Mouse (Mus musculus): Measurements from ENCODE around the gene Pkig.
A peak's percentile ranks its signal among the peaks of the same experiment; 100 is the strongest.
"Not testable (repeated sequence)": the region's sequence is repeated elsewhere in the genome, so short reads cannot be mapped to it uniquely, and the experiment has no call there.

The Pkig gene

DNA sequence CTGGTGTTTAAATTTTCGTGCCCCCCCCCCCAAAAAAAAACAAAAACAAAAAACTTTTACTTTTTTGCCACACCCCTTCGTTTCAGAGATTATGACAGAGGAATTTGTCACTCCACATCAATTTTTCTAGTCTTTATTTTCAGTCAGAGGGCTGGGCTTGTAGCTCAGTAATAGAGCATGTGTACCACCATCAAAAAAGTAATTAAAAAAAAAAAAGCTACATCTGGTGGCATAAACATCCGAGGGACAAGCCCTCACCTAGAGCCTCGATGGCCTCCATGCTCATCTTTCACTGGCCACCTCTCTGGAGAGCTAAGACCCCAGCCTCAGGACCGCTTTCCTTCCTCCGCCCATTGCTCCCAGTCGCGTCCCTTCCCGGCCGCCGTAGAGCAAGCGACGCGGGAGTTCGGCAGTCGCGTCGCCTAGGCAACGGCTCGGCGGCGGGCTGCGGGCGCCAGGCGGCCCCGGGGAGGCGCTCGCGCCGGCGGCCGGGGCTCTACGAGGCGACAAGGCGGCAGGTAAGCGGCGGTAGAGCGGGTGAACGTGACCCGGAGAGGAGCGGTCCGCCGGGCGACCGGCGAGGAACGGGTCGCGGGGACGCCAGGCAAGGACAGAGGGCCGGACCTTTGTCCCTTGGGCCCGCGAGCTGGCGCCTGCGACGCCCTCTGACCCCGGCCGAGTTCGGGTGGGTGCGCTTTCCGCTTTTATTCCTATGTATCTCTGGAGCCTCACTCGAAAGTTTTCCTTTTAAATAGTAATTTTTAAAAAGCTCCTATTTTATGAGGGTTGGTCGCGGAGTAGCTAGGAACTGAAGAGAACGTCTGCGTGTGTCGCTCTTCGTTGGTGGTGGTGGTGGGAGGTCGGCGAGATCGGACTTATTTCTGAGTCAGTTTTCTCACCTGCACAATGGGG, at the start of gene Pkig:
Gene Pkig (plus strand): TSS at position 412 of the 912 bp plus-strand sequence.
- peak; percentile 90 for DNase-seq (ENCODE audit: low spot score)

DNA sequence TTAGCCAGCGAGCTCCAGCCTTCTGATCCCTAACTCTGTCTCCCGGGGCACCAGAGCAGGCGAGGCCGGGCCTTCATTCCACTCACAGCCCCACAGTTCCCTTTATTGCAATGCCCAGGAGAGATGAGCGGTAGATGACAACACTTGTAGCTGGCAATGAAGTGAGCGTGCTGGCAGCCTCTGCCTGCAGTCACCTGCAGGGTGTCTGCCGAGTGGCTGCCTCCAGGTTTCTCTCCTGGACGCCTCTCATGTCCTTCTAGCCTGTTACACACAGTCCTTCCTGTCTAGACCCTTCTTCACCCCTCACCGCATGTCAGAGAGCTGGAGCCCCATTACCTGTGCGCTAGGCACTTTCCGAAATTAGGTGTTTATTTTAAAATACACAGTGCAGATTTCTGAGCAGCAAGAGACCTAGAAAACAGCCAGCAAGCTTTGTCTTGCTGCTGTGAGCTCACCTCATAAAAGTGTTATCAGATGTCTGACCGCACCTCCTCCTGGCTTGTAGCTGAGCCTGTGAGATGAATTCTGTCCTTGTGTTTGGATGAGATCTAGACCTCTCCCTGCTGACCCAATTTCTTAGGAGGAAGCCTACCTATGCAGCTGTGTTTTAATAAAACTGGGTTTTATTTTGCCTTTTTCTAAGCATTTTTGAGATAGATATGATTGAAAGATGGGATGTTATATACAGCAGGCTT, 48.8 kb upstream of the Pkig start:
- no peak for DNase-seq (ENCODE audit: low spot score)

DNA sequence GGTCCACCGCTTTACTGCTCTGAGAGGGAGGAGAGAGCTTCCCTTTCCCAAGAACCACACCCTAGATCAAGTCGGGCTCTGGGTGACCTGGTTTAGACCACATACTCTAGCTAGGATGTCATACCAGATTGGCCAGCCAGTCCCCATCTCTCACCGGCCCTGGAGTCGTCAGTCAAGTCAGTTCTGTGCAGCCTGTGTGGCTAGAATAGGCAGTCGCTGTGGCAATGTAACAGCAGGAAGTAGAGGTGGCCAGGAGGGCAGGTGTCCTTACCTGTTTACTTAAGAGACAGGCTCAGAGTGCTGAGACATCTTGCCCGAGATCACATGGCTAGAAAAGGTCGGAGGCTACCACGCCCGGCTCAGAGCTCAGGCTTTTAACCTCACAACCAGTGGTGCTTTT, 47.0 kb upstream of the Pkig start:
- DNase-seq (ENCODE audit: low spot score): no peak

DNA sequence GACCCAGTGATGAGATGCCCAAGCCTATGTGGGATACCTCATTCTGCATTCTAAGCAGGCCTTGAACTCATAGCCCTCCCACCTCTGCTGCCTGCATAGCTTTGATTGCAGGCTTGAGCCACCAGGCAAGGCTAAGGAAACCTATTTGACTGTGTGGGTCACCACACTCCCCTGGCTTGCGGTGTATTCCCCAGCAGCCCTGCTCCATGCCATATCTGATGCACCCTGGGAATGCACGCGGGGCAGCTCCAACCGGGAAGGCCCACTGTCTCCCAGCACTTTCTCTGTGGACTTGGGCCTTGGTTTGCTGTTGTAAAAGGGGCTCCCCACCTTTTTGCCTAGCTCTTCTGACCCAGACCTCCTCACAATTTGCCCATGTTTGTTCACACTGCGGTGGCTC, 45.0 kb upstream of the Pkig start:
- no peak for DNase-seq (ENCODE audit: low spot score)

DNA sequence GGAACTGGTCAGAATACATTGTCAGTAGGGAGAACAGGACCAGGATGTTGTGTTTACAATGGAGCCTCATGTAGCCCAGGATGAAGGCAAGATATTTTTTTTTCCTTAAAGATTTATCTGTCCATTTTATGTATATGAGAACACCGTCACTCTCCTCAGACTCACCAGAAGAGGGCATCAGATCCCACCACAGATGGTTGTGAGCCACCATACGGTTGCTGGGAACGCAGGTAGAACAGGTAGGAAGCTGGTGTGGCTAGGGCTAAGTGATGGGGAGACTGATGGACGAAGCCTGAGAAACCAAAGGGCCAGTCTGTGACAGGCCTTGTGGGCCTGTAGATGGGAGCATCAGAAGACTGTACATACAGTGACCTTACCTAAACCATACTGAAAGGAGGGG, 44.2 kb upstream of the Pkig start:
- DNase-seq (ENCODE audit: low spot score): no peak

DNA sequence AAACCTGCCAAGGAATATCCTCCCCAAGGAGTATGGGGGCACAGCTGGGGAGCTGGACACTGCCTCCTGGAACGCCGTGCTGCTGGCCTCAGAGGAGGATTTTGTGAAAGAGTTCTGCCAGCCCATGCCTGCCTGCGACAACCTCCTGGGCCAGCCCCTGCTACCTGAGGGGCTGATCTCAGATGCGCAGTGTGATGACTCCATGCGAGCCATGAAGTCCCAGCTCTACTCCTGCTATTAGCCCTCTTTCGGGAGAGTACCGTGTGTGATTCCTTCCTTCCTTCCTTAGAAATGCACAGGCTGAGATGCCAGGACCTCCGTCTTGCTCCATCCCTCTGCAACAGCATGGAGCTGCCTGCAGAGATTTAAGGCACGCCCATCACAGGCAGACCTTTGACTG, 42.8 kb upstream of the Pkig start:
- no peak for DNase-seq (ENCODE audit: low spot score)

DNA sequence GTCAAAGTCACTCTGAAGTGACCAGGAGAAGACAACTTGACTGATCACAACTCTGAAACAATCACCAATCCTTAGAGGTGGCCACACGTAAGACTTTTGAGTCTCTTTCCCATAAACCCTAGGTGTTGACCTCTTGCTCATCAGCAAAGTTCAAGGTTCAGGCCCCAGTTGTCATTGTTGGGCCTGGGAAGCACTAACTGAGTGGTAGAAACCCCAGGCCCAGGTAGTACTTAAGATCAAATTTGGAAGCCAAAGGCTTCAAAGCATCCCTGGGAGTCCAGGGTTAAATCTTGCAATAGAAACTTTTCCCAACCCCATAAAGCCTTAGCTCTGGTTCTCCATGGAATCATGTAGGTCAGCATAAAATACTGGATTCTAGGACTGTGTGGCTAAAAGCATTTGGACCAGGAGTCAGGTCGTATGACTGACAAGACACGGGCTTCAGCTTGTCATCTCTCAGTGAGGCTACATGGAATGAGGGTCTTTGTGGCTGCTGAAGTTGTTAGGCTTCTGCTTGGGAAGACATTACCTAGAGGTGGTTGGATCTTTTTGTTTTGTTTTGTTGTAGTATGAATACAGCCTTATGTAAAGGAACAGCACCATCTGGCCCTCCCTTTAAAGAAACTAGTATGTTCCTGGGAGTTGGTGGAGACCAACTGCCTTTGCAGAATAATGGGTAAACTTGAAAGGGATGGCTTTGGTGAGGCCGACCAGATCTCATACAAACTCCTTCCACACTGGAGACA, 42.1 kb upstream of the Pkig start:
- no peak for DNase-seq (ENCODE audit: low spot score)

DNA sequence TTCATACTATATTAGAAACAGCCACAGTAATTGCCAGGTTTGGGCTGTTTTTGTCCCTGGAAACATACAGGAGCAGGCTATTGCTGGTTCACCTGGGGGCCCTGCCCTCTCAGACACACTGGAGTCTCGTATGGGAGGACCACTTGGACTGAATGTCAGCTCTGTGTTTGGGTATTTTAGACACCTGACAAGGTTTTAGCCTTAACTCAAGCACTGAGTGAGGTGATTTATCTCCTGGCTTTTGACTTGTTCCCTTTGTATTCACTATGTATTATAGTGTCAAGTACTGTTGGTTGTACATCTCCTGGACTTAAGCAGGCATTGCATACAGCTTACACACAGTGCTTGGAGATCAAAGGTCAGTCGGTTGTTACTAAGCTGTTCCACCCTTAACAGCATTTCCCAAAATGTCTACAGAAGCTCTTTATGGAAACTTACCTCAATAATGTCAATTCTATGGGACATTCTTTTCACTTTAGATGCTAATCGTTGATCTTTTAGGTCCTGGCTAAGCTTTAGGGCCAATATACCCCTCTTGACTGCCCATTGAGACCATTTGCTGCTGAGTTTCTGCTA, 41.4 kb upstream of the Pkig start:
- no peak for DNase-seq (ENCODE audit: low spot score)

DNA sequence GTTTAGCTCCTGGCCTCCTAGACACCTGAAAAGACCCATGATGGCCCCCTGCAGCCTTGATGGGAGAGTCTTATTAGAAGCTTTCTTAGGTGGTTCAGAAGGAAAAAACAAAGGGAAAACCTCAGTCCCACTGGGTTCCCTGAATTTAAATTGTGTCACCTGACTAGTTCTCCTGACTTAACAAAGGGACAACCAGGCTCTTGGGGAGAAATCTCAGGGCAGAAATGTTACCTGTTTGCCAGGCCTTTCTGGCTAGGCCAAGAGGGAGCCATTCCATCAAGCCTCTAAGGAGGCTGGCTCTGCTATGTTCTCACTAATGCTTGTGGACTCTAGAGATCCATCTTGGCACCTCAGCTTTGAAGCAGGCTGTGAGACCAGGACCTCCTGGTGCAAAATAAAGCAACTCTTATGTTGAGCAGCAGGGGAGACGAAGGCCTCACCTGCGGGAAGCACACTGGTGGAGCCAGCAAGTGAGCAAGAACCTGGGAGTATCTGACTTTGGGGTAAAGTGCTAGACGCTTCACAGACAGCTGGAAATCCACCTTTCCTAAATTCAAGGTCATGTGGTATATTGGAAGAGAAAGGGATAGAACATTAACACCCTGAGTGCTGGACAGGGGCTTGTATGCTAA, 40.8 kb upstream of the Pkig start:
- no peak for DNase-seq (ENCODE audit: low spot score)

DNA sequence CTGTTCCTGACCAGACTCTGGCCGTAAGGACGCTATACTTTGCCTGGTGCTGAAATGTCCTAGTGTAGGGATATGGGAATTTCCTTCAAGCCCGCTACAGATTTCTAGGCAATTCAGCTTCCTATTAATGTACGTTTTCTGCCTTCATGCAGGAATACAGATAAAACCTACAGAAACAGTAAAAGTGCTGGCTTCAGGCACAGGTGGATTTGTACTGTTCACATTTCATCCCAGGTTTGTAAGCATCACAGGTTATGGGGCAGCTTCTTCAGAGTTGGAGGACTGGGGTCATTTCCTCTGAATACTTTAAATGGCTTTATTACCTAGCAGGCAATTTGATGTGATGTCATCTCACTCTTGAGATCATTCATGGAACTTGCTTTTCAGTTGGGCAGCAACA, 40.3 kb upstream of the Pkig start:
- no peak for DNase-seq (ENCODE audit: low spot score)

DNA sequence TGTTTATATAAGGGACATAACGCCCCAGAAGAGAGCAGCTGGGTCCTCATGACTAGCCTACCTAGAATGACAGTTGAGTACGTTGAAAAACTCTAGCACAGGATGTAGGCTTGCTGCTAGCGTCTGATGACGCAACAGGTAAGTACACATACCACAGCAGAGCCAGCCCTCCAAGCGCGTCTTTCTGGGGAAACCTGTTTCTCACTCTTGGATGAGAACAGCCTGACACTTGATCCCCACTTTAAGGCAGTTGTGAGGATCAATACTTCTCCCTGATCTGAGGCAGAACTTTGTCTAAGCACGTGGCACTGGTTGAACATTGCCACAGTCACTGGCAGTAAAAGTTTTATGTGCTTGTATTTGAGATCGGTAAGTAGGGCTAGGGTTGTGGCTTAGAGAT, 37.7 kb upstream of the Pkig start:
- DNase-seq (ENCODE audit: low spot score): no peak

DNA sequence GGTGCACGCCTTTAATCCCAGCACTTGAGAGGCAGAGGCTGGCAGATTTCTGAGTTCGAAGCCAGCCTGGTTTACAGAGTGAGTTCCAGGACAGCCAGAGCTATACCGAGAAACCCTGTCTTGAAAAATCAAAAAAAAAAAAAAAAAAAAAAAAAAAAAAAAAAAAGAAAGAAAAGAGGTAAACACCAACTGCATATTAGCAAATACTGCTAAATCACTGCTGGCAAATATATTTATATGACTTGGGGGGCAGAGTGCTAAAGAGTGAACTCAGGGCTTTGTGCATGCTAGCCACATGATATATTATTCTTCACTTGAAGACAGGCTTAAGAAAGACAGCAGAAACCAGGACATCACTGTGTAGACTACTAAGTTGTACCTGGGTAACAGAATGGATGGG, 36.8 kb upstream of the Pkig start:
- DNase-seq (ENCODE audit: low spot score): not testable (repeated sequence)

DNA sequence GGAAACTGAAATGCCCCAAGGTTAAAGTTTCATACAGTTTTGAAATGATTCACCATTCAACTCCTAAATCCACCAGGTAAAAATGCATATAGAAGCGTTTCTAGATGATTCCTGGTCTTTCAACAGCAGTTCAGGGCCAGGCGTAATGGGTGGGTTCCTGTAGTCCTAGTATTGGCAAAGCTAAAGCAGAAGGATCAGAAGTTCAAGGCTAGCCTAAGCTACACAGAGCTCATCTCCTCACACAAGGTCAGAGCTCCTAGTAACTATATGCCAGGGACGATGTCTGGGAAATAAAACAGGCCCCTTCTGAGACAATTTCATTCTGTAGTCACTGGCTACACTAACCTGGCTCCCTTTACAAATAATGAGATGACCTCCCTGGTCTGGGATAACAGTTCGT, 27.0 kb upstream of the Pkig start:
- DNase-seq (ENCODE audit: low spot score): no peak

DNA sequence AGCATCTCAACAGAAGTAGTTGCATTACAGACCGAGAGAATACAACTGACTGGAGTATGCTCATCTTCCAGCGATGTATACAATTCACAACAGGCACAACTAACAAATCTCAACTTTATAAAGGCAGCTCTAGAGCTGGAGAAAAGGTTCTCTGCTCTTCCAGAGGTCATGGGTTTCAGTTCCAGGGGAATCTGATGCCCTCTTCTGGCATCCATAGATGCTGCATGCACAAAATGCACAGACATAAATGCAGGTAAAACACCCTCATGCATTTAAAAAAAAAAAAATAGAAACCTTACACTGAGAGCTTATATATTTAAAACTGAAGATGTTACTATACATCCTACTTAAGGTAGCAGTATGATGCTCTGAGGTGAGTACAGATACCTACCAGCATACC, 26.5 kb upstream of the Pkig start:
- no peak for DNase-seq (ENCODE audit: low spot score)

DNA sequence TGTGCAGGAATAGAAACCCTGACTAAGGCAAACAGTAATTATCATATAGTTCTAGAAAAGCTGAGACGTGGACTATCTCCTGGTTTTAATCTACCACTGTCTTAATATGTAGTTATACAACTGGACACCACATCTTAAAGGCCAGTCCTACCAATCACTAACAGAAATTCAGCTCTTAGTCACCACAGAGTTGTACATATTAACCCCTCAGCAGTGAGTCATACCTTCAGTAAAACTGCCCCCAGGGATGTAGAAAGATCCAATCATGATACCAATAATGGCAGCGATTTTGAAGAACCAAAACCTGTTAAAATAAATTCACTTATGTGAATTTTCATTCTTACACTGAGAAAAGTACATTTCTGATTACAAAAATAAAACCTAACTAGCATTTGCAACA, 24.0 kb upstream of the Pkig start:
- no peak for DNase-seq (ENCODE audit: low spot score)

DNA sequence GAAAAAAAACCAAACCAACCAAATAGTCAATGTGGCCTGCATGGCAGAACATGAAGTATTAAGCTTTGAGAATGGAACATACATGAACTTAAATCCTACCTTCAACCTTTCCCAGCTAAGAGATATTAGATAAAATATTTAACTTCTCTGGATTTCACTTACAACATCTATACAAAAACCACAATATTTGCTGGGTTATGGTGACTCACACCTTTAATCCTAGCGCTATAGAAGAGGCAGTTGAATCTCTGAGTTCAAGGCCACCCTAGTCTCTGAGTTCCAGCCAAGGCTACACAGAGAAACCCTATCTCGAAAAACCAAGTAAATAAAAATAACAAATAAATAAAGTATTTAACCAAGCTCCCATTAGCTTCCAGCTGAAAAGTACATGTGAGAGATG, 22.1 kb upstream of the Pkig start:
- no peak for DNase-seq (ENCODE audit: low spot score)

DNA sequence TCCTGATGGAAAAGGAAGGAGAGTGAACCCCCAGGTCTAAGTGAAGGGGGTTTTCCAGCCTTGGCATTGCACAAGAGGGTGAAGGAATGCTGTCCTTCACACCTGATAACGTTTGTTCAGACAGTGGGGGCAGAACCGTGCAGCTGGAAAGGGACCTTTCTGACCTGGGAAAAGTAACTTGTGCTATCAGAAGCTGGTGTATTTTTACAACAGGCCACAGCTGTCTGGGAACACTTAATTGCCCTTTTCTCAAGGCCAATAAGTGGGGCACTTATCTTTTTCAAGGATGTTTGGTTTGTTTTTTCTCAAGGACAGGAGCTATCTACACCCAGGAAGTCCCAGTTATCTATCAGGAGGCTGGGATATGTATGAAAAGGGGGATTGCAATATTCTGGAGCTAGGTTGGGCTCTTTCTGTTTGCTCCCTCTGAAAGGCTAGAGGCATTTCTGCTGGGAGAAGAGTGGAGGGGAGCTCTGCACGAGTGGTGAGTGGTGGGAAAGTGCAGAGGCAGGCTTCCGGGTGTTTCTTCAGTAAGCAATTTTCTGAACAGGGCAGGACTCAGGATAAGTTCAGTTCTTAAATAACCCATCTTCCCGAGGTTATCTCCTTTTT, 20.4 kb upstream of the Pkig start:
- no peak for DNase-seq (ENCODE audit: low spot score)

DNA sequence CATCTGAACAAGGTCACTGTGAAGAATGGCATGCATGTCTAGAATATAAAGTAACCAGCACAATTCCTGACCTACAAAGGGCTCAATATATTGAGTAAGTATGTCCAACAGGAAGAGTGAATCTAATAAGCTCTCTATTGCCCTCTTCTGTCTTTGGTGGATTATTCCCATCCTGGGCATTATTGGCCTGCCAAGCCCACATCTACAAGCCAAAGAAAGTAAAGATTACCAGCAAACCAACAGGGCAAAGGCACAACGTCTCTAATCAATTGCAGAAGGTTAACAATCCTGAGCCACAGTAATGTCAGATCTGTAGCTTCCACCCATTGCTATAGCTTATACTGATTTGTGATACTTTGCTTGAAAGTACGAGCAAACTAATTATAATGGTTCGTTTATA, 17.7 kb upstream of the Pkig start:
- no peak for DNase-seq (ENCODE audit: low spot score)

DNA sequence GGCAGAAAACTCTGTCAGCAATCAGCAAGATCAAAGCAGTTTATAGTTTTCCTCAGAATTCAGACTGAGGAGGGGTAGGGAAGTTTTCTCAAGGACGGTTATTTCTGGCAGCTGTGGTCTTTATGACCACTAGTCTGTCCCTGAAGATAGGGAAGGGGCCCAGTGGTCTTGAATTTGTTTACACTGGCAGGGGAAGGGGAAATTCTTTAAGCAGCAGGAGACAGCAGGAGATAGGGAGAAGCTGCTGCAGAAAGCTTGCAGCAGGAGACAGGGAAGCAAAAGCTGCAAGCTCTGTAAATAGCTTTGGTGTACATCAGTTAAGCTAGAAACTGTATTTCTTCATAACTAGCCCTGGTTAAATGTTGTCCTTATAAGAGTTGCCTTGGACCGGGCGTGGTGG, 16.5 kb upstream of the Pkig start:
- no peak for DNase-seq (ENCODE audit: low spot score)

DNA sequence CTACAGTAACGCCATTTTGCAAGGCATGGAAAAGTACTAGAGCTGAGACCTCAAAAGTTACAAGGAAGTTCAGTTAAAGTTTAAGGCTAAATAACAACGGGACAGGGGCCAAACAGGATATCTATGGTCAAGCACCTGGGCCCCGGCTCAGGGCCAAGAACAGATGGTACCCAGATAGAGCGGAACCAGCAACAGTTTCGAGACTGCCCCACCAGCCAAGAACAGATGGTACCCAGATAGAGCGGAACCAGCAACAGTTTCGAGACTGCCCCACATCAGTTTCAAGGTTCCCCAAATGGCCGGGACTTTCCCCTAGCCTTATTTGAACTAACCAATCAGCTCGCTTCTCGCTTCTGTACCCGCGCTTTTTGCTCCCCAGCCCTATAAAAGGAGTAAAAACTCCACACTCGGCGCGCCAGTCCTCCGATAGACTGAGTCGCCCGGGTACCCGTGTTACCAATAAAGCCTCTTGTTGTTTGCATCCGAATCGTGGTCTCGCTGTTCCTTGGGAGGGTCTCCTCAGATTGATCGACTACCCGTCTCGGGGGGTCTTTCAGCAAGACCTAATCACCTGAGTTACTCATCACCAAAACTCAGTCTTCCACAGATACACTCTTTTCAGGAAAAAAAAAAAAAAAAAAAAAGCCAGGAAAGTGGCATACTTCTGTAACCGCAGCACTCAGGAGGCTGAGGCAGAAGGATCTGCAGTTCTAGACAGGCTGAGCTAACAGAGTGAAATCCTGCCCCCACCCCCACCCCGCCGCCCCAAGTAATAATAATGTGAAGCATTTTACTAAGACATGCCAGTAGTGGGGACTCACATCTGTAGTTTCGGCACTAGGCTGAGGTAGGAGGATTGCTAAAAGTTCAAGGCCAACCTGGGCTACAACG, 15.3 kb upstream of the Pkig start:
- DNase-seq (ENCODE audit: low spot score): no peak

DNA sequence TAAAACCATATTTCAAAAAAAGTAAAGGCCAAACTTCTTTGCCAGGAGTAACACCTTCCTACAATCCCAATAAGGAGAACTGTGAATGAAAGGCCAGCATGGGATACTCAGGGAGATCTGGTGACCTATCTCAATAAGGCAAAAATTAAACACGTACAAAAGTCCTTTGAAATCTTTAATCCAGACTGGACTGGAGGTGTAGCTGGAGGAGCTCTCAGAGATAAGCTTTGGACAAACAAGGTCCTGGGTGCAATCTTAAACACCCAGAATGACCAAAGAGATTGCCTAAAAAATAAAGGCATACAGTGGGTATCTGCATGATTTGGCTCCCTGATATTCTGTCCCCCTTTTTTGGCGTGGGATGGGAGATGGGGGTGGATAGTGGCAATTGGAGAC, 14.6 kb upstream of the Pkig start:
- no peak for DNase-seq (ENCODE audit: low spot score)

Data from retina, embryonic 14.5 days (tissue).